Comparison of ENCODE assay signal across 9 mouse cellular contexts in genomic region chr5:134179871-134180270, GRCm38 (mm10). TPM values are rescaled to one million over a fixed set of nuclear protein-coding genes. Genes with fewer than 3 reads are reported as not detected.
DNase-seq lines count a peak whose midpoint lies in the region; ATAC-seq and TF ChIP-seq lines count a peak whose summit lies in the region.
"Had no signal": no experiment of that assay in that cellular context is flagged by ENCODE, and none has a peak within 500 bp of the region (broad histone marks: within the 10 kb centered on the region; RNA-seq: fewer than 3 reads in every experiment).

No protein-coding gene starts in this region.

- TF ChIP-seq POLR2A in MEL (IDR thresholded peaks at IDR 0.05; ENCODE audit: control insufficient read depth in 1 of 2, insufficient read depth in 1 of 2, low read depth in 1 of 2, low read length in 2 of 2, poor library complexity in 1 of 2), result no peak
- TF ChIP-seq POLR2A in cerebellum, adult 2 months (IDR thresholded peaks at IDR 0.05; ENCODE audit: borderline replicate concordance, insufficient read depth, low read length), result no peak

- intact Hi-C loops in gastrocnemius, adult 2 months (cut with DNase I), result loop anchor here (2.0 to 5.0 kb wide), 2 partner anchors 161 to 307 kb away; no protein-coding TSS in a partner anchor

- 31% methylated on average over 7 of the region's 7 CpGs for WGBS in forebrain, embryonic 11.5 days
- 28% methylated on average over 7 of the region's 7 CpGs for WGBS in forebrain, embryonic 12.5 days
- 20% methylated on average over 7 of the region's 7 CpGs for WGBS in cerebellum, adult 2 months

- no peak overlapping the region for H3K27ac ChIP-seq in forebrain, embryonic 11.5 days (ENCODE audit: low read depth, low read length)
- H3K27ac ChIP-seq in forebrain, embryonic 12.5 days, result no peak overlapping the region
- no peak overlapping the region for H3K27ac ChIP-seq in MEL (ENCODE audit: control insufficient read depth, low read depth, low read length)
- no peak overlapping the region for H3K27ac ChIP-seq in cerebellum, adult 2 months (ENCODE audit: insufficient read depth, low read length)
- no peak overlapping the region for H3K27ac ChIP-seq in gastrocnemius, adult 2 months
- H3K27ac ChIP-seq: midbrain, embryonic 12.5 days had no signal

- no peak for ATAC-seq in forebrain, embryonic 11.5 days (replicated peaks; ENCODE audit: low FRiP score)
- ATAC-seq in forebrain, embryonic 12.5 days (ENCODE audit: low FRiP score), result no peak

- peak; percentile 97 for TF ChIP-seq RAD21 in MEL (IDR thresholded peaks at IDR 0.05; ENCODE audit: low read depth, low read length)

- no peak overlapping the region for H3K4me3 ChIP-seq in forebrain, embryonic 11.5 days (ENCODE audit: low read depth, low read length)
- H3K4me3 ChIP-seq in forebrain, embryonic 12.5 days (replicated peaks), result no peak overlapping the region
- H3K4me3 ChIP-seq in MEL (ENCODE audit: control insufficient read depth in 1 of 2, insufficient read depth in 1 of 2, low read depth in 2 of 2, low read length in 2 of 2), result no peak overlapping the region
- H3K4me3 ChIP-seq in cerebellum, adult 2 months (replicated peaks; ENCODE audit: insufficient read depth, low read depth, low read length), result no peak overlapping the region
- no peak overlapping the region for H3K4me3 ChIP-seq in gastrocnemius, adult 2 months
- H3K4me3 ChIP-seq: midbrain, embryonic 12.5 days had no signal

- peak; percentile 66 to 94 (median 73) for TF ChIP-seq CTCF in MEL (IDR thresholded peaks at IDR 0.05 in 2 of 3, conservative IDR thresholded peaks at IDR 0.05 in 1 of 3; ENCODE audit: control insufficient read depth in 1 of 3, insufficient read depth in 1 of 3, low read depth in 2 of 3, low read length in 3 of 3, poor library complexity in 1 of 3, severe bottlenecking in 1 of 3)
- peak; percentile 61; the same call in 1 of the 2 replicates for TF ChIP-seq CTCF in cerebellum, adult 2 months (IDR thresholded peaks at IDR 0.05; ENCODE audit: borderline replicate concordance, insufficient read depth, low read depth, low read length)
- TF ChIP-seq CTCF in gastrocnemius, adult 2 months (IDR thresholded peaks at IDR 0.05), result peak; percentile 86

- no peak overlapping the region for H3K4me2 ChIP-seq in forebrain, embryonic 11.5 days (ENCODE audit: low read depth, low read length, severe bottlenecking)
- H3K4me2 ChIP-seq in forebrain, embryonic 12.5 days, result no peak overlapping the region
- H3K4me2 ChIP-seq: midbrain, embryonic 12.5 days had no signal

- H3K4me1 ChIP-seq in forebrain, embryonic 11.5 days (replicated peaks; ENCODE audit: control insufficient read depth, insufficient read depth, low read length), result peaks cover 13% of the 10 kb centered on the region
- peaks cover 30% of the 10 kb centered on the region for H3K4me1 ChIP-seq in forebrain, embryonic 12.5 days
- peaks cover 2 to 15% of the 10 kb centered on the region in 2 experiments; a peak in 3 of 4 replicates for H3K4me1 ChIP-seq in MEL (ENCODE audit: control insufficient read depth in 1 of 2, insufficient read depth in 2 of 2, low read length in 2 of 2)
- H3K4me1 ChIP-seq in cerebellum, adult 2 months (ENCODE audit: control insufficient read depth, insufficient read depth, low read length), result peaks cover 11% of the 10 kb centered on the region; the same call in 1 of the 2 replicates

- no peak for TF ChIP-seq EP300 in MEL (IDR thresholded peaks at IDR 0.05; ENCODE audit: low read depth in 1 of 2, low read length in 2 of 2)

- DNase-seq in forebrain, embryonic 11.5 days (ENCODE audit: low spot score), result peak; percentile 86
- DNase-seq in MEL (ENCODE audit: low read depth, low spot score), result peak; percentile 93
- peak; percentile 71 to 81 for DNase-seq in cerebellum, adult 2 months
- DNase-seq in gastrocnemius, adult 2 months, result peak; percentile 82
- DNase-seq in layer of hippocampus, adult 9-10 months (ENCODE audit: low spot score), result peak; percentile 85
- peak; percentile 95 for DNase-seq in lung, postnatal 36 days
- DNase-seq in spleen, postnatal 10 days (ENCODE audit: low spot score in 2 of 2), result peak; percentile 70 to 86

- no peaks in the 10 kb centered on the region for H3K36me3 ChIP-seq in forebrain, embryonic 11.5 days (ENCODE audit: control insufficient read depth, insufficient read depth, low read length)
- H3K36me3 ChIP-seq in forebrain, embryonic 12.5 days (replicated peaks), result no peaks in the 10 kb centered on the region
- H3K36me3 ChIP-seq in MEL (ENCODE audit: control insufficient read depth in 1 of 2, insufficient read depth in 2 of 2, low read length in 2 of 2), result peaks cover 0 to 17% of the 10 kb centered on the region in 2 experiments; a peak in 2 of 4 replicates
- H3K36me3 ChIP-seq: midbrain, embryonic 12.5 days had no signal

- no peak overlapping the region for H3K9ac ChIP-seq in forebrain, embryonic 11.5 days (ENCODE audit: low read length)
- H3K9ac ChIP-seq in forebrain, embryonic 12.5 days, result no peak overlapping the region
- H3K9ac ChIP-seq in MEL (ENCODE audit: control insufficient read depth, low read depth, low read length, poor library complexity, severe bottlenecking), result 0 out of 2 replicates have a peak overlapping the region, but pooled peaks have one; percentile 27
- H3K9ac ChIP-seq: midbrain, embryonic 12.5 days had no signal

- H3K27me3 ChIP-seq in forebrain, embryonic 11.5 days (ENCODE audit: control insufficient read depth, insufficient read depth, low read length), result no peaks in the 10 kb centered on the region
- H3K27me3 ChIP-seq in forebrain, embryonic 12.5 days, result no peaks in the 10 kb centered on the region
- H3K27me3 ChIP-seq in MEL (ENCODE audit: control insufficient read depth in 1 of 2, insufficient read depth in 2 of 2, low read length in 2 of 2), result no peaks in the 10 kb centered on the region
- H3K27me3 ChIP-seq in cerebellum, adult 2 months (ENCODE audit: control insufficient read depth, insufficient read depth, low read length), result no peaks in the 10 kb centered on the region

- no peaks in the 10 kb centered on the region for H3K9me3 ChIP-seq in forebrain, embryonic 11.5 days (ENCODE audit: control insufficient read depth, low read length)
- no peaks in the 10 kb centered on the region for H3K9me3 ChIP-seq in forebrain, embryonic 12.5 days
- no peaks in the 10 kb centered on the region for H3K9me3 ChIP-seq in MEL (replicated peaks; ENCODE audit: insufficient read depth, low read length)
- H3K9me3 ChIP-seq: midbrain, embryonic 12.5 days had no signal

- peaks cover 26% of the 10 kb centered on the region for H3K79me2 ChIP-seq in MEL (ENCODE audit: control insufficient read depth, insufficient read depth, low read length, poor library complexity)

TF ChIP-seq in MEL, 35 proteins besides CTCF, POLR2A, EP300 and RAD21 (continues in another document):
- peak; percentile 99 for TF ChIP-seq ZNF384 (IDR thresholded peaks at IDR 0.05; ENCODE audit: low read depth, low read length)
- TF ChIP-seq BHLHE40 (IDR thresholded peaks at IDR 0.05; ENCODE audit: borderline replicate concordance, low read depth, low read length), result peak; percentile 55
- peak; percentile 85 for TF ChIP-seq SMC3 (IDR thresholded peaks at IDR 0.05; ENCODE audit: low read depth, low read length)
- no peak for TF ChIP-seq NRF1 (IDR thresholded peaks at IDR 0.05; ENCODE audit: insufficient read depth, low read depth, low read length, poor library complexity, severe bottlenecking)
- peak; percentile 88 for TF ChIP-seq ZC3H11A (IDR thresholded peaks at IDR 0.05; ENCODE audit: low read depth, low read length)
- TF ChIP-seq ZMIZ1 (IDR thresholded peaks at IDR 0.05; ENCODE audit: low read depth, low read length), result no peak
- TF ChIP-seq JUND (IDR thresholded peaks at IDR 0.05; ENCODE audit: low read depth, low read length), result 0 out of 2 replicates have a peak, but pooled peaks have one; percentile 54
- TF ChIP-seq ZKSCAN1 (IDR thresholded peaks at IDR 0.05; ENCODE audit: low read depth, low read length), result peak; percentile 74
- no peak for TF ChIP-seq ELF1 (IDR thresholded peaks at IDR 0.05; ENCODE audit: low read depth, low read length)
- peak; percentile 87 for TF ChIP-seq MYC (IDR thresholded peaks at IDR 0.05; ENCODE audit: low read depth, low read length)
- peak; percentile 87 for TF ChIP-seq SIN3A (IDR thresholded peaks at IDR 0.05; ENCODE audit: low read length)
- TF ChIP-seq HCFC1 (IDR thresholded peaks at IDR 0.05; ENCODE audit: low read depth, low read length), result peak; percentile 62
- TF ChIP-seq MXI1 (IDR thresholded peaks at IDR 0.05; ENCODE audit: low read depth, low read length), result peak; percentile 68
- TF ChIP-seq USF1 (IDR thresholded peaks at IDR 0.05; ENCODE audit: low read depth, low read length), result no peak
- TF ChIP-seq USF2 (IDR thresholded peaks at IDR 0.05; ENCODE audit: borderline replicate concordance in 1 of 2, insufficient read depth in 1 of 2, low read depth in 1 of 2, low read length in 2 of 2), result no peak

RNA-seq across cellular contexts. Expression of gene Rcc1l, which starts 3.3 kb away (rescaled TPM):
- 29.1 and 34.7 TPM in 2 replicates for polyA plus RNA-seq in forebrain, embryonic 11.5 days (2014; fragmentation: Nextera tagmentation; extraction: Ambion mirVana)
- polyA plus RNA-seq in forebrain, embryonic 12.5 days (2016; fragmentation: Nextera tagmentation; extraction: Ambion mirVana), result 29.4 TPM in 2 replicates
- 54.1 and 59.1 TPM in 2 replicates for total RNA-seq in MEL (2012; rRNA removed)
- 10 to 100 TPM in 1 of 2 experiments, not detected in 1; 51.7 TPM for polyA plus RNA-seq in MEL (2012; ENCODE audit: insufficient read depth in 1 of 2, insufficient read length in 2 of 2, low read depth in 1 of 2, low replicate concordance in 2 of 2, missing spikeins in 1 of 2)
- polyA plus RNA-seq in cerebellum, adult 2 months (2012; rRNA removed), result 15.7 and 16.5 TPM in 2 replicates
- total RNA-seq in gastrocnemius, adult 2 months (2021), result 10 to 100 TPM; 24.1 to 25.1 TPM

RNA-seq across cellular contexts. Expression of gene Gtf2ird2, which starts 3.9 kb away (rescaled TPM):
- 8.4 and 9.8 TPM in 2 replicates for polyA plus RNA-seq in forebrain, embryonic 11.5 days (2014; fragmentation: Nextera tagmentation; extraction: Ambion mirVana)
- 11.6 and 12.4 TPM in 2 replicates for polyA plus RNA-seq in forebrain, embryonic 12.5 days (2016; fragmentation: Nextera tagmentation; extraction: Ambion mirVana)
- total RNA-seq in MEL (2012; rRNA removed), result 2.6 and 3.6 TPM in 2 replicates
- 1 to 10 TPM in 1 of 2 experiments, not detected in 1; 4.6 TPM for polyA plus RNA-seq in MEL (2012; ENCODE audit: insufficient read depth in 1 of 2, insufficient read length in 2 of 2, low read depth in 1 of 2, low replicate concordance in 2 of 2, missing spikeins in 1 of 2)
- polyA plus RNA-seq in cerebellum, adult 2 months (2012; rRNA removed), result 17.6 and 18.4 TPM in 2 replicates
- total RNA-seq in gastrocnemius, adult 2 months (2021), result 1 to 10 TPM; 6.1 to 6.4 TPM

RNA-seq across cellular contexts. Expression of gene Ncf1, which starts 49.6 kb away (rescaled TPM):
- polyA plus RNA-seq in forebrain, embryonic 11.5 days (2014; fragmentation: Nextera tagmentation; extraction: Ambion mirVana), result 1.3 and 3.0 TPM in 2 replicates
- 1.4 and 2.0 TPM in 2 replicates for polyA plus RNA-seq in forebrain, embryonic 12.5 days (2016; fragmentation: Nextera tagmentation; extraction: Ambion mirVana)
- total RNA-seq in MEL (2012; rRNA removed), result 0.58 and 0.59 TPM in 2 replicates
- polyA plus RNA-seq in MEL (2012; ENCODE audit: insufficient read depth in 1 of 2, insufficient read length in 2 of 2, low read depth in 1 of 2, low replicate concordance in 2 of 2, missing spikeins in 1 of 2), result 1 to 10 TPM in 1 of 2 experiments, not detected in 1; 3.3 TPM
- polyA plus RNA-seq in cerebellum, adult 2 months (2012; rRNA removed), result 2.5 and 3.0 TPM in 2 replicates
- total RNA-seq in gastrocnemius, adult 2 months (2021), result 1 to 10 TPM; 1.0 to 3.8 TPM
